Mouse (Mus musculus): Measurements from ENCODE around the gene Nfs1.
"Not testable (repeated sequence)": the region's sequence is repeated elsewhere in the genome, so short reads cannot be mapped to it uniquely, and the experiment has no call there.

Nfs1 gene

GRCm38 (mm10) chr2:156143953-156144724, at the start of gene Nfs1, which contains the start of gene Romo1:
Nfs1 (minus strand) TSS chr2:156144186.
Romo1 (plus strand) TSS chr2:156144039.
- DNase-seq (ENCODE audit: low spot score in 2 of 2) = peak; percentile 94

- DNase-seq (ENCODE audit: low spot score in 2 of 2) = no peak
Measured at GRCm38 (mm10) chr2:156193066-156193862, 49.3 kb upstream of the Nfs1 start.

GRCm38 (mm10) chr2:156192068-156192467, 48.1 kb upstream of the Nfs1 start:
- no peak for DNase-seq (ENCODE audit: low spot score in 2 of 2)

- no peak for DNase-seq (ENCODE audit: low spot score in 2 of 2)
Measured at GRCm38 (mm10) chr2:156191540-156191939, 47.6 kb upstream of the Nfs1 start.

GRCm38 (mm10) chr2:156190004-156190896, 46.3 kb upstream of the Nfs1 start:
- DNase-seq (ENCODE audit: low spot score in 2 of 2) = no peak

- DNase-seq (ENCODE audit: low spot score in 2 of 2) = not testable (repeated sequence)
Measured at GRCm38 (mm10) chr2:156189241-156189640, 45.3 kb upstream of the Nfs1 start.

GRCm38 (mm10) chr2:156181592-156181991, 37.6 kb upstream of the Nfs1 start:
- DNase-seq (ENCODE audit: low spot score in 2 of 2) = no peak

- no peak for DNase-seq (ENCODE audit: low spot score in 2 of 2)
Measured at GRCm38 (mm10) chr2:156180824-156181590, 37.0 kb upstream of the Nfs1 start.

GRCm38 (mm10) chr2:156180094-156180821, 36.3 kb upstream of the Nfs1 start, which contains the start of gene Rbm39:
Rbm39 (minus strand) TSS chr2:156180238.
- peak; percentile 100 for DNase-seq (ENCODE audit: low spot score in 2 of 2)

GRCm38 (mm10) chr2:156179796-156180093, 35.8 kb upstream of the Nfs1 start:
- no peak for DNase-seq (ENCODE audit: low spot score in 2 of 2)

- DNase-seq (ENCODE audit: low spot score in 2 of 2) = peak; percentile 68 to 77
Measured at GRCm38 (mm10) chr2:156179046-156179795, 35.2 kb upstream of the Nfs1 start.

- DNase-seq (ENCODE audit: low spot score in 2 of 2) = no peak
Measured at GRCm38 (mm10) chr2:156177651-156178050, 33.7 kb upstream of the Nfs1 start.

- DNase-seq (ENCODE audit: low spot score in 2 of 2) = no peak
Measured at GRCm38 (mm10) chr2:156177079-156177478, 33.1 kb upstream of the Nfs1 start.

- DNase-seq (ENCODE audit: low spot score in 2 of 2) = no peak
Measured at GRCm38 (mm10) chr2:156166557-156166956, 22.6 kb upstream of the Nfs1 start.

- DNase-seq (ENCODE audit: low spot score in 2 of 2) = no peak
Measured at GRCm38 (mm10) chr2:156165478-156165877, 21.5 kb upstream of the Nfs1 start.

GRCm38 (mm10) chr2:156151538-156151937, 7.6 kb upstream of the Nfs1 start:
- DNase-seq (ENCODE audit: low spot score in 2 of 2) = no peak

GRCm38 (mm10) chr2:156147316-156147915, 3.4 kb upstream of the Nfs1 start:
- no peak for DNase-seq (ENCODE audit: low spot score in 2 of 2)

- no peak for DNase-seq (ENCODE audit: low spot score in 2 of 2)
Measured at GRCm38 (mm10) chr2:156146272-156146989, 2.4 kb upstream of the Nfs1 start.
